Mouse (Mus musculus) kidney, postnatal 0 days (tissue): ENCODE data around the gene Shisa2. TPM values are rescaled to one million over a fixed set of nuclear protein-coding genes. Genes with fewer than 3 reads are reported as not detected.

Experiments used
- ATAC-seq: fragments of 200-750 bp; cut with Nextera tagmentation; replicated peaks from 2 replicates; pipeline ENCODE4 v1.8.0; 2017; ENCODE audit warnings: low read depth, moderate number of reproducible peaks, moderate TSS enrichment, moderate library complexity; ENCODE audit not compliant: low FRiP score
- DNase-seq: peaks from one replicate; pipeline ENCODE4 v3.0.0-alpha.2; 2016; ENCODE audit warnings: low spot score
- H3K27ac ChIP-seq: fragments of 300-500 bp; sonication (generic); 2 replicates; pipeline ENCODE4 v1.5.1; 2014; ENCODE audit warnings: mild to moderate bottlenecking
- H3K27me3 ChIP-seq: fragments of 300-500 bp; sonication (generic); 2 replicates; pipeline ENCODE4 v1.6.1; 2014; ENCODE audit warnings: low read length, mixed read lengths; ENCODE audit not compliant: insufficient read depth
- H3K36me3 ChIP-seq: fragments of 300-500 bp; sonication (generic); 2 replicates; pipeline ENCODE4 v1.6.1; 2014; ENCODE audit warnings: low read length, mixed read lengths; ENCODE audit not compliant: insufficient read depth
- H3K4me1 ChIP-seq: fragments of 300-500 bp; sonication (generic); replicated peaks from 2 replicates; pipeline ENCODE4 v1.6.1; 2014; ENCODE audit warnings: antibody characterized with exemption, low read length, mixed read lengths; ENCODE audit not compliant: insufficient read depth
- H3K4me2 ChIP-seq: fragments of 300-500 bp; sonication (generic); 2 replicates; pipeline ENCODE4 v1.6.1; 2014; ENCODE audit warnings: mild to moderate bottlenecking, low read length, moderate library complexity, mixed read lengths
- H3K4me3 ChIP-seq: fragments of 300-500 bp; sonication (generic); replicated peaks from 2 replicates; pipeline ENCODE4 v1.5.1; 2014; ENCODE audit warnings: low read depth, low read length
- H3K9ac ChIP-seq: fragments of 300-500 bp; sonication (generic); 2 replicates; pipeline ENCODE4 v1.6.1; 2014; ENCODE audit warnings: low read depth, low read length
- H3K9me3 ChIP-seq: fragments of 300-500 bp; sonication (generic); replicated peaks from 2 replicates; pipeline ENCODE4 v1.6.1; 2016; ENCODE audit warnings: low read length, inconsistent platforms, mixed read lengths
- CTCF ChIP-seq: IDR thresholded peaks from 2 replicates; pipeline ENCODE4 v1.5.1; 2016; ENCODE audit warnings: antibody characterized with exemption, low read depth, mild to moderate bottlenecking, moderate library complexity
- WGBS: fragments of 180-500 bp; shearing (Covaris S2); extraction: QIAGEN DNeasy Blood & Tissue Kit; methylation state at CpG from one replicate; pipeline ENCODE4 v1.1.7; 2014; 5-methylcytosine and 5-hydroxymethylcytosine counted together
- polyA plus RNA-seq: library from polyadenylated mRNA; unstranded; fragments of >200 nt; fragmentation: Nextera tagmentation; extraction: Ambion mirVana; gene quantifications from 2 replicates; pipeline ENCODE4 v1.2.1, GENCODE M21; 2015

The Shisa2 gene
- polyA plus RNA-seq, 1 experiment from 2014 or later = 15.9 TPM

DNA sequence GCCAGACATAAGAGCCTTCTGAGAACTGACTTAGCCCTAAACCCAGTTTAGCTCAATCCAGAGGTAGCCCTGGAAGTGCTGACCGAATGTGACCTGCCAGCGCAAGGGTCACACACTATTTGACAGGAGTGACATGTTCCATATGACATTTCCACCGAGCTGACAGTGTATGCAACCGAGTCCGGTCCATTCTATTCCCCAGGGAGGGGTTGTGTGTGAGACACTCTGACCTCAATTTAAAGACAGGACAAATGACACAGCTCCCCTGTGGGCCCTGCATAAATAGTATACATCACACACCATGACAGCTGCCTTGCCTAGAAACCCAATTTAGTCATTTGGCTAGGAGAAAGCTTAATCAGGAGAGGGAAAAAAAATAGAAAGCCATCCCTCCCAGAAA, 16.7 kb downstream of the Shisa2 start:
- Histone ChIP-seq H3K9me3 (no peaks in the 10 kb centered on the region), H3K4me2 (no peak overlapping the region), H3K4me3 (no peak overlapping the region), H3K27ac (no peak overlapping the region), H3K36me3 (no peaks in the 10 kb centered on the region), H3K4me1 (0 out of 2 replicates have a peak, but pooled peaks cover 6% of the 10 kb centered on the region), H3K27me3 (no peaks in the 10 kb centered on the region), H3K9ac (no peak overlapping the region)
- ATAC-seq (no peak), DNase-seq (no peak)
- WGBS = 22% methylated on average over 5 of the region's 5 CpGs
- no peak for TF ChIP-seq CTCF

DNA sequence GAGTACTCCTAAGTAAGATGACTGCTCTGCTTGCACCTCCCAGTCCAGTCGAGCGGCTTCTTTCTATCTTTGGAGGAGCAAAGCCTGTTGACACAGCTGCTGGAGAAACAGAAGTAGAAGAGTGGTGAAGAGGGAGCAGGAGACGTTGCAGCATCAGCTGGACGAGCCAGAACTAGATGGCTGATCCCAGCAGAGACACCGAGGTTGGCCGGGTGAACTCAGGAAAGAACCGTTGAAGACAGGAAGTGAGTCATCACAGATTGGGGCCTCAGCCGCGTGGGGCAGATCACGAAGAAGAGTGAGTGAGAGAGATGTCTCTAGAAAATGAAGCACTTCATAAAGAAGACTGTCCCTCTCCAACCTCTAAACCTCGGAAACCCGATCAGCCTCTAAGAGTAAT, 18.5 kb downstream of the Shisa2 start:
- H3K36me3 ChIP-seq = no peaks in the 10 kb centered on the region
- H3K4me2 ChIP-seq = no peak overlapping the region
- H3K27me3 ChIP-seq = no peaks in the 10 kb centered on the region
- no peaks in the 10 kb centered on the region for H3K9me3 ChIP-seq
- H3K9ac ChIP-seq = no peak overlapping the region
- H3K4me1 ChIP-seq = 0 out of 2 replicates have a peak, but pooled peaks cover 6% of the 10 kb centered on the region
- ATAC-seq = no peak
- no peak overlapping the region for H3K27ac ChIP-seq
- no peak for TF ChIP-seq CTCF
- peak; percentile 66 for DNase-seq
- WGBS = 17% methylated on average over 12 of the region's 12 CpGs
- no peak overlapping the region for H3K4me3 ChIP-seq

DNA sequence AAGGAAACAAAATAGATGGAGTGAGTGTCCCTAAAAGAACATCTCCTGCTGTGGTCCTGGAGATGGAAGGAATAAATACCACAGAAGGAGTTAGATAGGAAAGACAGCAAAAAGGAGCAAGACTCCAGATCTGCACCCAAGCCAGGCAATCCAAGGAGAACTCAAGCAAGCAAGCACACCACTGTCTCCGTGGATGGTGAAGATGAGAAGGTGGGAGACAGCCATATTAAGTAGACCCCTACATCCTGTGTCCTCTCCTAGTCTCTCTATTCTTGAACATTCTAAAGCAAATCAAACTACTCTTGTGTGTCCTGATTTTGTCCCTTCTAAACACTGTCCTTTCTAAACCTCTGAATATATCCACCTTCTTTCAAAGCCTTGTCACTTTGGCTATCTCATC, 19.1 kb downstream of the Shisa2 start:
- no peaks in the 10 kb centered on the region for H3K36me3 ChIP-seq
- no peak overlapping the region for H3K4me3 ChIP-seq
- ATAC-seq = no peak
- H3K27ac ChIP-seq = no peak overlapping the region
- no peak for DNase-seq
- no peaks in the 10 kb centered on the region for H3K27me3 ChIP-seq
- H3K9me3 ChIP-seq = no peaks in the 10 kb centered on the region
- no peak overlapping the region for H3K9ac ChIP-seq
- 53% methylated on average over 1 of the region's 1 CpGs for WGBS
- TF ChIP-seq CTCF = no peak
- H3K4me2 ChIP-seq = no peak overlapping the region
- H3K4me1 ChIP-seq = 0 out of 2 replicates have a peak, but pooled peaks cover 6% of the 10 kb centered on the region

DNA sequence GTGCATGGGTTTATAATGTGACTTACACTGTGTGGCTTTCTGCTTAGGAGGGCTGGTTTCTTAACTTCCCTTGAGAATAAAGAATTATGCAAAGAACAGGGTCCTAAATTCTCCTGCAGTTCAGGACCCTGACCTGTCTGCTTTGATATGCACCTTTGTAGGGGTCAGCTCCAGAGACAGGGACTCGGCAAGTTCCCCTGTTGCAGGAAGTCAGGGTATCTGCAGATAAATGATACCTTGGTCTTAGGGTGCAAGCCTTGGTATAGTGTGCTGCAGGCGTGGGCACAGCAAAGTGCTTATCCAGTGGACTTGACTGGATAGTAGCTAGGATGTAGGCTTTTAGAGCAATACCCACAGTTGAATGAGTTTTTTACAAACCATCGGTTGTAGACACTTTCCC, 19.8 kb downstream of the Shisa2 start:
- no peak overlapping the region for H3K9ac ChIP-seq
- H3K27me3 ChIP-seq = no peaks in the 10 kb centered on the region
- H3K27ac ChIP-seq = no peak overlapping the region
- 74% methylated on average over 3 of the region's 3 CpGs for WGBS
- H3K9me3 ChIP-seq = no peaks in the 10 kb centered on the region
- H3K4me2 ChIP-seq = no peak overlapping the region
- no peak for DNase-seq
- no peaks in the 10 kb centered on the region for H3K4me1 ChIP-seq
- H3K36me3 ChIP-seq = no peaks in the 10 kb centered on the region
- ATAC-seq = no peak
- no peak for TF ChIP-seq CTCF
- H3K4me3 ChIP-seq = no peak overlapping the region

DNA sequence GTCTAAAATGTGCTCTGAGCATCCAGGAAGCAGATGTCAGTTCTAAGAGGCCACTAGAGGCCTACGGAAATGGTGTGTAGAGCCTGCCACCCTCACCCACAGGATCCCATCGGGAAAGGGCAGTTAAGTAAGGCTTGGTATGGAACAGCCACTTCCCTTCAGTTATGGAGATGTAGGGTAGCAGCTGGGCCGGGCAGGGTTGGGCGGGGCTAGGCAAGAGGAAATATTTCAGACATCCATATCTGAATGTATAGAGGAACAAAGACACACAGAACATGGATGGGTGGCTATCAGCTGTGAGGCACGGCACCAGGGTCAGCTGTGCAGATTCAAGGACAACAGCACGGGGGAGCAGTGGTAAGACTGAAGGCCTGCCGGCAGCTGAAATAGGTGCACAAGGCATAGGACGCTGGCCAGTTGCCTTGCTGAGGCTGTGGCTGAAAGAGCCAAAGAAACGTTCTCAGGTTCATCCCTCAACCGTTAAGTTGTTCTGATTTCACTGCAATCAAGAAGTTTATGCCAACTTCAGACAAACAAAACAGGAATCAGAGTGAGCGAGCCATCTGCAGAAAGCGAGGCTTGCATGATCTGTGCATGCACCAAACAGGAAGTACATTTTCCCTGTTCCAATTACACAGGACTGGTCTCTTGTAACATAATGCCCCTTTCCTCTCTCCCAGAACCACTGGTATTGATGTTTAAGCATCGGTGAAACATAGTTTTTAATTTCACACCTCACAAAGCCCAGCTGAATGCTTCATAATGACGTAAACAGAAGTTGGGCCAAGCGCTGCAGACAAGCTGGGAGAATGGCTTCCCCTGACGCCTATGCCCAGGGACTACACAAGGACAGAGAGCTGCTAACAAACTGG, 22.0 kb downstream of the Shisa2 start:
- no peak overlapping the region for H3K9ac ChIP-seq
- ATAC-seq (peak; percentile 38), DNase-seq (peak; percentile 79)
- no peak overlapping the region for H3K27ac ChIP-seq
- H3K4me1 ChIP-seq = no peaks in the 10 kb centered on the region
- H3K9me3 ChIP-seq = no peaks in the 10 kb centered on the region
- H3K4me2 ChIP-seq = no peak overlapping the region
- TF ChIP-seq CTCF = peak; percentile 16; the same call in 1 of the 2 replicates
- 47% methylated on average over 16 of the region's 16 CpGs for WGBS
- H3K4me3 ChIP-seq = no peak overlapping the region
- H3K27me3 ChIP-seq = no peaks in the 10 kb centered on the region
- H3K36me3 ChIP-seq = no peaks in the 10 kb centered on the region

DNA sequence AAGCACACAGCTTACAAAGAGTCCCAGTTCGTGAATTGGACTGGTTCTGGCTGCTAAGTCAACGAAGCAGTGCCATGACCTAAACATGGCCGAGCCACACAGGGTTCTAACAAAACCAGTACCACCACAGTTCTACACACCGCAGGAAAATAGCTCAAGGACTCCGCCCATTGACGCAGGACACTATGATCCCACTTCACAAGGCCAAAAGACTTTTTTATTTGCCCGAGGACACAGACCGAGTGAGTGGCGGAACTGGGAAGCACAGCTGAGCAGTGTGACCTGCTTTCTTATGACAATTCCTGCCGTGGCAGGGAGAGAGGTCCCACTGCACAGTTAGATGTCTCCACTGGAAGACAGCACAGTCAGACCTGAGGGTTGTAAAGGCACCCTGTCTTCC, 23.5 kb downstream of the Shisa2 start:
- Histone ChIP-seq H3K27ac (no peak overlapping the region), H3K27me3 (no peaks in the 10 kb centered on the region), H3K9ac (no peak overlapping the region), H3K9me3 (no peaks in the 10 kb centered on the region), H3K4me3 (no peak overlapping the region), H3K36me3 (no peaks in the 10 kb centered on the region), H3K4me1 (no peaks in the 10 kb centered on the region), H3K4me2 (no peak overlapping the region)
- WGBS = 64% methylated on average over 10 of the region's 10 CpGs
- ATAC-seq (no peak), DNase-seq (no peak)
- no peak for TF ChIP-seq CTCF
